Mouse (Mus musculus): Measurements from ENCODE around the gene Reep3. TPM values are rescaled to one million over a fixed set of nuclear protein-coding genes. Genes with fewer than 3 reads are reported as not detected.

Reep3 gene
- polyA plus RNA-seq, 1 experiment from 2014 or later, result 38.6 TPM

DNA sequence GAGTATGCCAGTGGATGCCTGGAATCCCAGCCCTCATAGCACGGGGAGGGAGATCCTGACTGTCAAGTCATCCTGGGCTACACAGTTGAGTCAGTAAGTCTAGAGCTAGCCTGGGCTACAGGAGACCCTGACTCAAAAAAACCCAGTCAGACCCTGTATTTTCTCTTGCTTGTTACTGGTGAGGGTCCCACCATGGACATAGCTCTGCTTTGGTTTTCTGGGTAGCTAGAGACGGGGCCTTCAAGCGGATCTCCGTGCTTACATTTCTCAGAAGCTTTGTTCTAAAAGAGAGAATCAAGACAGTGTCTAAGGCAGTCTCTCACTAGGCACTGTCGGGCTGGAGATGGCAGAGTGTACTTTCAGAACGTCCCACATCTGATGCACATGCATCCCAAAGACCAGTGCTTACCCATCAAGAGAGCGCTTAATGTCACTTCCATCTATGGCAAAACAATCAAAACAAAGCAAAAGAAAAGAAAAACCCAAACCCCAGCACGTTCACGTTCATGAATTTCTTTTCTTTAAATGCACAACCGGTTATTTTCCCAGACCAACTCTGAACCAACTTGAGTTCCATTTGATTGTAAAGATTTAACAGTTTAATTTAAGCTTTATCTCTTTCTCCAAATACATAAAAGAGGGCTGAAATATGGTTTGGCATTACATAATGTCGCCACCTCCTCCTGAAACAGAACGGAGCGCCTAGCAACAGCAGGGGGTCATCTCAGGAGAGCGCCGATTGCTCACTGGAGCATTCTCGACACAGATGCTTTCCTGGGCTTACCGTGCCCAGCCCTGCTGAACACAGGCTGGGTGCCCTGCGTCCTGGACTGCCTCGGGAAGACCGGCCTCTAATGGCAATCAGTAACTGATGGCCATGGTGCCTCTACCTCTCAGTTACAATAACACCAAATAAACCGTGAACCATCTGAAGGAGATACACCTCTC is 20.5 kb downstream of the Reep3 start:
- H3K27me3 ChIP-seq (ENCODE audit: control insufficient read depth, insufficient read depth, low read depth, low read length), result no peaks in the 10 kb centered on the region
- no peak for ATAC-seq (ENCODE audit: low read depth)
- H3K9me3 ChIP-seq (ENCODE audit: control insufficient read depth, low read length), result no peaks in the 10 kb centered on the region

DNA sequence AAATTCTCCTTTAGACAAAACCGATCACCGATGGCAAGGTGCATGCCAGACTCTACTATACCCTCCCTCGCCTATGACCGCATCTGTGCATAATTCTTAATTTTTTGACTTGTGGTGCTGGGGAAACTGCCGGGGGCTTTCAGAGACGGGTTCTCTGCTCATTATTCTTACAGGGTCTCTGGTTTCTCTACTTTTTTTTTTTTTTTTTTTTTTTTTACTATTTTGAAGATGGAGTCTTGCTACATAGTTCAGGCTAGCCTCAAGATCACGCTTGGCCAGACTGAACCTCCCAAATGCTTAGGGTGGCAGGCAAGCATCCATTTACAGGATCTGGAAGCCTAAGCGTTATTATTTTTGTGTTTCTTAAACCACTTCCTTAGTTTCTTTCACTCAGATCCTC is 23.2 kb downstream of the Reep3 start:
- ATAC-seq (ENCODE audit: low read depth), result no peak
- no peak overlapping the region for H3K9ac ChIP-seq (ENCODE audit: low read length)
- no peak overlapping the region for H3K27ac ChIP-seq (ENCODE audit: low read length)
- H3K4me2 ChIP-seq (ENCODE audit: low read depth, low read length), result no peak overlapping the region
- WGBS, result 95% methylated on average over 8 of the region's 8 CpGs
- no peak overlapping the region for H3K4me3 ChIP-seq (ENCODE audit: low read length)
- no peaks in the 10 kb centered on the region for H3K36me3 ChIP-seq (ENCODE audit: control insufficient read depth, insufficient read depth, low read length)
- H3K4me1 ChIP-seq (replicated peaks; ENCODE audit: control insufficient read depth, insufficient read depth, low read length), result no peaks in the 10 kb centered on the region
- H3K27me3 ChIP-seq (ENCODE audit: control insufficient read depth, insufficient read depth, low read depth, low read length), result no peaks in the 10 kb centered on the region
- H3K9me3 ChIP-seq (ENCODE audit: control insufficient read depth, low read length), result no peaks in the 10 kb centered on the region

More for the DNA sequence above, 20.5 kb downstream of the Reep3 start:
- peaks cover 3% of the 10 kb centered on the region; the same call in 1 of the 2 replicates for H3K4me1 ChIP-seq (replicated peaks; ENCODE audit: control insufficient read depth, insufficient read depth, low read length)
- H3K4me2 ChIP-seq (ENCODE audit: low read depth, low read length), result no peak overlapping the region
- H3K9ac ChIP-seq (ENCODE audit: low read length), result no peak overlapping the region
- H3K4me3 ChIP-seq (ENCODE audit: low read length), result no peak overlapping the region
- 66% methylated on average over 21 of the region's 21 CpGs for WGBS
- no peaks in the 10 kb centered on the region for H3K36me3 ChIP-seq (ENCODE audit: control insufficient read depth, insufficient read depth, low read length)
- no peak overlapping the region for H3K27ac ChIP-seq (ENCODE audit: low read length)

DNA sequence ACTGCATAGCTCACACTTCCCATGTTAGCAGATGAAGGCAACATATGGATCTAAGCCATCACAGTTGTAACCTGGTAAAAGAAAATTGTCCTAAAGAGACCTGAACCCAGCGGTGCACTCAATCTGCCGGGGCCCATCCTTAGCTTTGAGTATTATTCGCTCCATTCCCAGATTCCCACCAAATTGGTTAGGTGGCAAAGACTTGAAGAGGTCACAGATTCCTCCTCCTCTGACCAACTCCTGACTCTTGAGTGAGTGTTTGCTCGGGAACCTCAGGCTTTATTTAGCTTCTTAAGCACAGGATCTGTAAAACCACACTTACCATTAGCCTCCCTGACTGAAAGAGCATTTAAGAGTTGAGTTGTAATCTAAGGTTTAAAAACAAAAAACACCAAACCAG is 24.1 kb downstream of the Reep3 start:
- no peak overlapping the region for H3K4me2 ChIP-seq (ENCODE audit: low read depth, low read length)
- no peak overlapping the region for H3K9ac ChIP-seq (ENCODE audit: low read length)
- H3K9me3 ChIP-seq (ENCODE audit: control insufficient read depth, low read length), result no peaks in the 10 kb centered on the region
- no peak for ATAC-seq (ENCODE audit: low read depth)
- 70% methylated on average over 4 of the region's 4 CpGs for WGBS
- H3K4me1 ChIP-seq (replicated peaks; ENCODE audit: control insufficient read depth, insufficient read depth, low read length), result no peaks in the 10 kb centered on the region
- H3K36me3 ChIP-seq (ENCODE audit: control insufficient read depth, insufficient read depth, low read length), result no peaks in the 10 kb centered on the region
- H3K4me3 ChIP-seq (ENCODE audit: low read length), result no peak overlapping the region
- H3K27ac ChIP-seq (ENCODE audit: low read length), result no peak overlapping the region
- no peaks in the 10 kb centered on the region for H3K27me3 ChIP-seq (ENCODE audit: control insufficient read depth, insufficient read depth, low read depth, low read length)

DNA sequence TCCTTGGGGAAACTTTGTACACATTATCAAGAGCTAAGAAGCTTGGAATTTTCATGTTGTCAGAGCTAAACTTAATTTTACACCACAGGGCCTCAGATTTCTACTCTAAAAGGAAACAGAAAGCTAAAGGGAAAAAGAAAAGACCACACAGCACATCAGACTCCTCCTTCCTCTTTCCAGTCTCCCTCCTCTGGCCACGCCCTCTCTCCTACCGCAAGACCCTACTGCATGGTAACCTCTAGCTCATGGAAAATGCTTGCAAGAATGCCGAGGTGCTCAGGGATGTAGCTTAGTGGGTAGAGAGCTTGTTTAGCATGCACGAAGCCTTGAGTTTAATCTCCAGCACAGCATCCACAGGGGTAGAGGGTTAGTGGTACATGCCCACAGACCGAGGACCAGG is 24.9 kb downstream of the Reep3 start:
- ATAC-seq (ENCODE audit: low read depth), result no peak
- Histone ChIP-seq H3K4me2 (ENCODE audit: low read depth, low read length) (no peak overlapping the region), H3K4me3 (ENCODE audit: low read length) (no peak overlapping the region), H3K9ac (ENCODE audit: low read length) (no peak overlapping the region), H3K36me3 (ENCODE audit: control insufficient read depth, insufficient read depth, low read length) (no peaks in the 10 kb centered on the region), H3K27ac (ENCODE audit: low read length) (no peak overlapping the region), H3K27me3 (ENCODE audit: control insufficient read depth, insufficient read depth, low read depth, low read length) (no peaks in the 10 kb centered on the region), H3K9me3 (ENCODE audit: control insufficient read depth, low read length) (no peaks in the 10 kb centered on the region), H3K4me1 (replicated peaks; ENCODE audit: control insufficient read depth, insufficient read depth, low read length) (no peaks in the 10 kb centered on the region)
- 76% methylated on average over 5 of the region's 5 CpGs for WGBS

DNA sequence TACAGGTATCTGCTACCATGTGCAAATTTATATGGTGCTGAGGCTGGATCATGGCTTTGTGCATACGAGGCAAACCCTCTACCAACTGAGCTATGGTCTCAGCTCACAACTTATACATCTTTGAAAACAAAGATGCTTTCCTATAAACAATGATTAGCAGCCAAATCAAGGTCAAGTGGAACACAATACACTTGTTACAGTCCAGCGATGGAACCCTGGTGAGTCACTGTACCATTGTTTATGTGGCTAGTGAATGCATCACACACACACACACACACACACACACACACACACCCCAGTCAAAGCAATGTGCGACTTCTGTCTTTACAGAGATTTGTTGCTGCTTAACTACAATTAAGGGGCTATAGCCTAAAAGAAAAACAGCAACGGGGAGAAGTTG is 25.4 kb downstream of the Reep3 start:
- H3K9ac ChIP-seq (ENCODE audit: low read length), result no peak overlapping the region
- 60% methylated on average over 4 of the region's 4 CpGs for WGBS
- H3K27me3 ChIP-seq (ENCODE audit: control insufficient read depth, insufficient read depth, low read depth, low read length), result no peaks in the 10 kb centered on the region
- ATAC-seq (ENCODE audit: low read depth), result no peak
- H3K4me1 ChIP-seq (replicated peaks; ENCODE audit: control insufficient read depth, insufficient read depth, low read length), result 0 out of 2 replicates have a peak, but pooled peaks cover 2% of the 10 kb centered on the region
- H3K4me3 ChIP-seq (ENCODE audit: low read length), result no peak overlapping the region
- no peak overlapping the region for H3K4me2 ChIP-seq (ENCODE audit: low read depth, low read length)
- H3K36me3 ChIP-seq (ENCODE audit: control insufficient read depth, insufficient read depth, low read length), result no peaks in the 10 kb centered on the region
- H3K9me3 ChIP-seq (ENCODE audit: control insufficient read depth, low read length), result no peaks in the 10 kb centered on the region
- no peak overlapping the region for H3K27ac ChIP-seq (ENCODE audit: low read length)

DNA sequence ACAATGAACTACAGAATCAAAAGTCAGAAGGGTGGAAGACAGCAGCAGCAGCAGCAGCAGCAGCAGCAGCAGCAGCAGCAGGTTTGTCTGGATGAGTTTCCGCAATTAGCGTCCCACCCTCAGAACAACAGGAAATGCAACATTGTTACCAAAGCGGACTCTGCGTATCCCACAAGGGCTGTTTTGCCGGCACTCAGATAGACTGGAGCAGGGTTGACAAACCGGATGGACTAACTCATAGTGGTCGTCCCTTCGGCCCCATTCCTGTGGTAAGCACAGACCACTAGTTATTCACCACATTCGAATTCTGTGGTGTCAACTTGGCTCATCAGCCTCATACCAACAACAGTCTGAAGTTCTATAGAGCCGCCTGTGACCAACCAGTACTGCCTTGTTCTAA is 27.7 kb downstream of the Reep3 start:
- Histone ChIP-seq H3K36me3 (ENCODE audit: control insufficient read depth, insufficient read depth, low read length) (no peaks in the 10 kb centered on the region), H3K9me3 (ENCODE audit: control insufficient read depth, low read length) (no peaks in the 10 kb centered on the region), H3K4me1 (replicated peaks; ENCODE audit: control insufficient read depth, insufficient read depth, low read length) (peaks cover 2% of the 10 kb centered on the region; the same call in 1 of the 2 replicates), H3K4me3 (ENCODE audit: low read length) (no peak overlapping the region), H3K27me3 (ENCODE audit: control insufficient read depth, insufficient read depth, low read depth, low read length) (no peaks in the 10 kb centered on the region), H3K4me2 (ENCODE audit: low read depth, low read length) (no peak overlapping the region), H3K9ac (ENCODE audit: low read length) (no peak overlapping the region), H3K27ac (ENCODE audit: low read length) (no peak overlapping the region)
- no peak for ATAC-seq (ENCODE audit: low read depth)
- 81% methylated on average over 10 of the region's 10 CpGs for WGBS

DNA sequence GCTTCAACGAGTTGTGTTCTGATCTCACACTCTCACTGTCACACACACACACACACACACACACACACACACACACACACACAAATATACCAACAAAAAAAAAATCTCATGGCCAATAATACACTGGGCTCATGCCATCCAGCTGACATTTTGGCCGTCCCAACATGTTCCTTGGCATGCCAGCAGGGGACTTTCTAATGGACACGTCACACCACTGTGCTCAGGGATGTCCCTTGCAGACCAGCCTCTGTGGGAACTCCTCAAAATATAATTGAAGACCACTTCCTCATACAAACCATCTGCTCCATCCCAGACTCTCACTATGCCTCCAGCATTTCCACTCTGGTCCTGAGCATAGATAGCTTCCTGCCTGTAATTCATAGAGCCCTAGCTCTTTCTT is 30.3 kb downstream of the Reep3 start:
- 71% methylated on average over 3 of the region's 3 CpGs for WGBS
- Histone ChIP-seq H3K36me3 (ENCODE audit: control insufficient read depth, insufficient read depth, low read length) (no peaks in the 10 kb centered on the region), H3K4me1 (replicated peaks; ENCODE audit: control insufficient read depth, insufficient read depth, low read length) (peaks cover 9% of the 10 kb centered on the region), H3K27ac (ENCODE audit: low read length) (no peak overlapping the region), H3K4me2 (ENCODE audit: low read depth, low read length) (no peak overlapping the region), H3K27me3 (ENCODE audit: control insufficient read depth, insufficient read depth, low read depth, low read length) (no peaks in the 10 kb centered on the region), H3K4me3 (ENCODE audit: low read length) (no peak overlapping the region), H3K9me3 (ENCODE audit: control insufficient read depth, low read length) (no peaks in the 10 kb centered on the region), H3K9ac (ENCODE audit: low read length) (no peak overlapping the region)
- ATAC-seq (ENCODE audit: low read depth), result no peak

DNA sequence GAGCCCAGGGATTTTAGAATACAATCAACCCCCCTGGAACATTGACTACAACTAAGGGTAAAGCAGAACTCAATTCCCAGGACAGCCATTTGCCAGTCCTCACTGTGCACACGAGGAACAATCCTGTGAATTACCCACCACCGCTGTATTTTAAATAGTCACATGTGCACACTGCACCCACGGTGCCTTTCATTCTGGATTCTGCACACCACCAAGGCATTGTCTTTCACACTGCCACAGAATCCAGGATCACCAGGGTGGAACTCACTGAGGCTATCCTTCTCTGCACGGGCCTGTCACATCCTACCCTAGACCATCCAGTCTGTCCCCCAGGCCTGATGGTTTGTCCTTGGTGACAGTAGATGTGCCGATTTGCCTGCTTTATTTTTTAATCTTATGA is 30.8 kb downstream of the Reep3 start:
- ATAC-seq (ENCODE audit: low read depth), result no peak
- no peak overlapping the region for H3K27ac ChIP-seq (ENCODE audit: low read length)
- no peak overlapping the region for H3K4me3 ChIP-seq (ENCODE audit: low read length)
- H3K27me3 ChIP-seq (ENCODE audit: control insufficient read depth, insufficient read depth, low read depth, low read length), result no peaks in the 10 kb centered on the region
- 72% methylated on average over 5 of the region's 5 CpGs for WGBS
- H3K9ac ChIP-seq (ENCODE audit: low read length), result no peak overlapping the region
- no peak overlapping the region for H3K4me2 ChIP-seq (ENCODE audit: low read depth, low read length)
- no peaks in the 10 kb centered on the region for H3K36me3 ChIP-seq (ENCODE audit: control insufficient read depth, insufficient read depth, low read length)
- H3K9me3 ChIP-seq (ENCODE audit: control insufficient read depth, low read length), result no peaks in the 10 kb centered on the region
- peaks cover 12% of the 10 kb centered on the region for H3K4me1 ChIP-seq (replicated peaks; ENCODE audit: control insufficient read depth, insufficient read depth, low read length)

DNA sequence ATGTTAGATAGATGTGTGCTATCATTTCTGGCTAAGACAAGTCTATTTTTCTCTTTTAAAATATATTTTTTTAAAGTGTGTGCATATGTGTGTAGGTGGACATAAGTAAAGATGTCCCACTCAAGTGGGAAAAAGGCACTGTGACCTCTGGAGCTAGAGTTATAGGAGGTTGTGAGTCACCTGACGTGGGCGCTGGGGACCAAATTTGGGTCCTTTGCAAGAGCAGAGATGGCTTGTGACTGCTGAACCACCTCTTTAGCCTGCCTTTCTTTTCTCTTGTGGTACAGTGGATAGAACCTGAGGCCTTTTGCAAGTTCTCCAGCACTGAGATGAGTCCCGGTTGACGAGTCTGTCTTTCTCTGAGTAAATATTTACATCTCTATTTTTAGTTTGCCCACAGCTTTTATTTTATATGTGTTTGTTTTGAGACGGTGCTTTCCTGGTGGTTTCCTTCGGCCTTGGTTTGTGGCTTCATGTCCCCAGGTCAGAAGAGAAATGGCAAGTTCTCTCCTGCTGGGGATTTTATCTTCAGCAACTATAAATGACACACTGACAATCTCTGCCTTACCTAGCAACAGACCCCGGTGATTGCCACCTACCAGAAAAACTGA is 31.4 kb downstream of the Reep3 start:
- Histone ChIP-seq H3K27me3 (ENCODE audit: control insufficient read depth, insufficient read depth, low read depth, low read length) (no peaks in the 10 kb centered on the region), H3K9me3 (ENCODE audit: control insufficient read depth, low read length) (no peaks in the 10 kb centered on the region), H3K36me3 (ENCODE audit: control insufficient read depth, insufficient read depth, low read length) (no peaks in the 10 kb centered on the region), H3K9ac (ENCODE audit: low read length) (no peak overlapping the region), H3K4me1 (replicated peaks; ENCODE audit: control insufficient read depth, insufficient read depth, low read length) (peaks cover 12% of the 10 kb centered on the region), H3K4me3 (ENCODE audit: low read length) (no peak overlapping the region), H3K27ac (ENCODE audit: low read length) (no peak overlapping the region), H3K4me2 (ENCODE audit: low read depth, low read length) (no peak overlapping the region)
- no peak for ATAC-seq (ENCODE audit: low read depth)
- 44% methylated on average over 7 of the region's 7 CpGs for WGBS
